Mouse (Mus musculus) megakaryocyte, embryonic 14.5 days (primary cell): ENCODE measurements around the gene Cypt3.

Source experiments
- FLI1 ChIP-seq: IDR thresholded peaks from 2 replicates; pipeline ENCODE4 v1.6.1; 2012; ENCODE audit warnings: low read length, inconsistent platforms, mixed read lengths
- GATA1 ChIP-seq: IDR thresholded peaks from 3 replicates; pipeline ENCODE4 v1.6.1; 2012; ENCODE audit warnings: mixed read lengths, low read length, inconsistent platforms, borderline replicate concordance

DNA sequence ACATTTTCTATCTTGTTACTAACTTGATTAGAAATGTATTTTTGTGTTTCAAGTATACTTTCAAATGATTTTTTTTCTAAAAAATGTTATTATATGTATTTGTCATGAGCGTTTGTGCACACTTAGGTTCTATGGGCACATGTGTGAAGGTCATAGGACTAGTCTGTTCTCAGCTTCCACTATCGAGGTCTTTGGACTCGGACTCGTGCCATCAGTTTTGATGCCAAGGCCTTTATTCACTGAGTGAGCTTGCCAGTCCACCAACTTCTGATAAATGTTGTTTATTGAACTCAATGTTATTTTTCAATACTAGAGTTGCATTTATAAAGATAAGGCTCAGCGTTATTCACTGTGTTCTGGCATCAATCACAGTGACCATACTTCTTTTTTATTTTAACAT, 42.9 kb upstream of the Cypt3 start:
- TF ChIP-seq GATA1 (no peak), FLI1 (no peak)
